Mouse (Mus musculus) hindlimb bud, embryonic 11.5 days (tissue): ENCODE data around the gene Calml4.
"Not testable (repeated sequence)": the region's sequence is repeated elsewhere in the genome, so short reads cannot be mapped to it uniquely, and the experiment has no call there.

Experiments
- DNase-seq: peaks from one replicate; pipeline ENCODE4 v3.0.0-alpha.2; 2012; ENCODE audit warnings: low read depth, low spot score; ENCODE audit errors: extremely low spot score

Gene Calml4

DNA sequence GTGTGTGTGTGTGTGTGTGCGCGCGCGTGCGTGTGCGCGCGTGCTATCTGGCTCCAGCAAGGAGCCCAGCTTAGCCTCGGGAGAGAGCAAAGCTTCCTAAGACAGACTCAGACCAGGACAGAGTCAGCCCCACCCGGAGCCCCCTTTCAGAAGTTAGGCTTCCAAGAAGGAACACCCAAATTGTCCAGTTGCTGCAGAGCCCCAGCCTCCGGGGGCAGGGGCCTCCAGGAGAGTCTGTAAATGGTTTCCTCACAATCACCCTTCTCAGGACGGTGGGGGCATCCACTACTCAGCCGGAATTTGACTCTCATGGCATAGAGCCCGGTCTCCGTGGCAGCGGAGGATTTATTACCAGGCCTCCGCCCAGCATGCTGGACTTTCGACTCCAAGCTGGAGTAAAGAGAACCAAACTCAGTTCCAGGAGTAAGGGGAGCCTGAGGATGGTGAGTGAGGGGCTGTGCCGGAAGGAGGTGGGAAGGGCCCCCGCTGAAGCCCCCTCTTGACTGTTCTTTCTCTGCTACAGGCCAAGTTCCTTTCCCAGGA is at the start of gene Calml4:
TSS of gene Calml4 (plus strand) at position 362 of the 543 bp plus-strand sequence.
- no peak for DNase-seq

DNA sequence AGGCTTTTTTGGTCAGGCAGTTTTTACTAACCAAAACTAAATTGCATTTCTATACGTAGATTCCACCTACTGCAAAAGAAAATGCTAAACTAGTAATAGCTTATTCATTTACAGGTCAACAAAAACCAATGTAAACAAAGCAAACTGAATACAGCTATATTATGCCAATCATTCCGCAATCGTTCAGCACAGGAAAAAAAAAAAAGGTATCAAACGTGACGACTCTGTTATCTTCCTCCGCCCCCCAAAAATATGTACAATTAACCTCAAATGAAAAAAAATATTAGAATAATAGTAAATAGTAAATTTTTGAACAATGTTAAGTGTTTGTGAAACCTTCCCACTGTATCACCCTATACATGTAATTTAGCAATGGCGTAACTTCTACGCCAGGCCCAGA is 47.8 kb upstream of the Calml4 start:
- DNase-seq: no peak

DNA sequence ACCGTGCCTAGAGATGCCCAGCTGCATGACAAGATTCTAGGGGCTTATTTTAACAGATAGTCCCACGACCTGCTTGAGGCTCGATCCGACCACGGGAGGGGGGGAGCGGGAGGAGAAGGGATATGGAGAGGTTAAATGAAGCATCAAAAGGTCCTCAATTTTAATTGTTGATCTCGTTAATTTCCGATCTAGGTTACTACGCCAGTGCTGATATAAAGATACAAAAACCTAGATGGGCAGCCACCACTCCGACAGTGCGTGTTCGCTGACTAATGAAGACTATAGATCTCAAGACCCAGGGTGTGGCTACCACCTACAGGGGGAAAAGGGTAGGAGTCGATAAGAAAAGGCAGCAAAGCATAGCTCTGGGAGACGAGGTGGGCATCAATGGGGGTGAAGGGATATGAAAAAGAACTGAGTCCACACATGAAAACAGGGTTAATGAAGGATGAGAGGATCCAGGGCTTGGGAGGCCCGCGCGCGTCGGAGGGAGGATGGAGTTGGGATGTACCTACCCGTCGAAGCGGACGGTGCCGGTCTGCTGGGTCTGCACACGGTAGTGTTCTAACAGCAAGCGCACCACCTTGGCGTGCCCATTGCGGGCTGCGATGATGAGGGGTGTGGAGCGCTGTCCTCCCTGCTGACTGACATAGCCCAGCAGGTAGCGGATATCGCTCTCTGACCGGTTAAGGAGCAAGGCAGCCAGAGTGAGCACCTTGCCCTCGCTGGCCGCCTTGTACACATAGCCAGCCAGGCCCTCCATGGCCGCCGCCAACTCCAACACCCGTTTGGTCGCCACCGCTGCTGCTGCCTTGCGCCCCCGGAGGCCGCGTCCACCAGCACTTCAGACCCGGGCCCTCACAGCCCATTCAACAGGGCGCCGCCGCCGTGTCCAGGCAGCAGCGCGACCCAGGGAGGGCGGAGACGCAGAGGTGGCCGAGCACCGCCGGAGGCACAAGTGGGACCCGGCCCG is 47.1 kb upstream of the Calml4 start:
- no peak for DNase-seq

DNA sequence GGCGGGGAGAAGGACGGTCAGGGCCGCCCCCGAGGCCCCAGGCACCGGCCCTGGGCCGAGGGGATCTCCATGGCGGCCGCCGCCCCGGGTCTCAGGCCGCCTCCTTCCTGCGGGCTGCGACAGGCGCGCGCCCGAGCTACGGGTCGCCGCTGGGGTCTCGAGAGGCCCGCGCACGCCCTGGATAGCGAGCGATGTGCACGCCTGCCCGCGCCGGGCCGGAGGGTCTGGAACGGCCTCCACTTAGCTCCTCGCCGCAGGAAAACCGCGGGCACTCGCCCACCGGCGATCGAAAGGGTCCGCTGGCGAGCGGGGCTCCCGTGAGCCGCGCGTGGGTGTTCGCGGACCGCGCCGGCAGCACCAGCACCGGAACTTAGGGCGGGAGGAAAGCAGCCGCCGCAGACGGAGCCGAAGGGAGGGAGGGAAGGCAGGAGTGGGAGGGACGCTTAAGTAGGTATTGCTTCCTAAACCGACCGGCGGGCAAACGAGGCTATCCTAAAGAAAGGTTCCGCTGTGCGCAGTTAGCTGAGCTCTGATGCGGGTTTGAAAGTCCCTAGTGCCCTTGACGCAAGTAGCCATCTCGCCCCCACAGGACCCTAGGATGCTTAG is 46.3 kb upstream of the Calml4 start, which contains the start of gene Fem1b:
TSS of gene Fem1b (minus strand) at position 419 of the 606 bp plus-strand sequence.
- DNase-seq: peak; percentile 75

DNA sequence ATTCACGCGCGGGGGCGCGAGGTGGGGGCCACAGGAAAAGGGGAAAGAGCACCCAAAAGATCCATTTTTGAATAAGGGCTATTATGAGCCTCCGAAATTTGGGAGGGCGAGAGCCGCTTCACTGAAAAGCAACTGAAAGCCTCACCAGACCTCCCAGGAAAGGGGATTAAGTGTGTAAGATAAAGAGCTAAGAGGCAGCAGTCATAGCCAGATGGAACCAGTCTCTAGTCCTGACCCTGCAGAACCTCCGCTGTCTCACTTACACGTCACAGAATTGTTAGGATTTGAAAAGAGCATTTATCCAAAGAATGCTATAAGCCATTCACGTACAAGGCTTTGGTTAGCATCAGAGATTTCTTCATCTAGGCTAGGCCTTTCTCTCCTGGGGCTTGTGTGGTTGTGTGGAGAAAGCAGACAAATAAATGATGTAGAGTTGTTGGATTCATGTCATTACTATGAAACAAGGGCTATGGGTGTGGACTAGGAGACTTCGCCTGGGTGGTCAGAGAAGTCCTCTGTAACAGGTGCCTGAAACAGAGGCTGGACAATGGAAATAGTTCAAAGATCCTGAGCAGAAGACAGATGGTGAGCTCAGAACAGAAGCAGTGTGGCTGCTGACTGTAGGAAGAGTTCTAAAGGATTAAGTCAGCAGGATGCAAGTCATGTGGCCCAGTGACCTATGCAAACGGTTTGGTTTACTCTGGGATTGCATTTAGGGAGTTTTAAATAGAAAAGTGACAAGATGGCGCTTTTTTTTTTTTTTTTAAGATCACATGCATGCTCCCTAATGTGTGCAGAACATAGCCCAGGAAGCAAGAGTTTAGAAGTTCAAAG is 45.4 kb upstream of the Calml4 start:
- no peak for DNase-seq

DNA sequence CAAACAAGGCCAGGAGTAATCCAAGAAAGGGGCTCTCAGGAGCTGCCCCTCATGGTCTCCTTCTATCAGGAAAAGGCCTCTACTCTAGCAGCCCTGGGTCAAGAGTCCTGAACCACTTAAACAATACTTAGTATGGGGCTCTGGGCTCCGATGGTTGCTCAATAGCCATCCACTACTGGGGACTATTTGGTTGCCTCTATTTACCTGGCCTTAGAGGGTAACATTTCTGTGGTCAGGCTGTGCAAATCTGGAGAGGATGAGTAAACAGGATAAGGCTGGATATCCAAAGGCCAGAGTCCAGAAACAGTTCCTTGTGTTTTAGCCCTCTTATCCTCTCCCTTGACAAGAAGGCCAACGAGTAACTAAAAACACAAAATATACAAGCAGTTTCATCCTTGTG is 43.1 kb upstream of the Calml4 start:
- no peak for DNase-seq

DNA sequence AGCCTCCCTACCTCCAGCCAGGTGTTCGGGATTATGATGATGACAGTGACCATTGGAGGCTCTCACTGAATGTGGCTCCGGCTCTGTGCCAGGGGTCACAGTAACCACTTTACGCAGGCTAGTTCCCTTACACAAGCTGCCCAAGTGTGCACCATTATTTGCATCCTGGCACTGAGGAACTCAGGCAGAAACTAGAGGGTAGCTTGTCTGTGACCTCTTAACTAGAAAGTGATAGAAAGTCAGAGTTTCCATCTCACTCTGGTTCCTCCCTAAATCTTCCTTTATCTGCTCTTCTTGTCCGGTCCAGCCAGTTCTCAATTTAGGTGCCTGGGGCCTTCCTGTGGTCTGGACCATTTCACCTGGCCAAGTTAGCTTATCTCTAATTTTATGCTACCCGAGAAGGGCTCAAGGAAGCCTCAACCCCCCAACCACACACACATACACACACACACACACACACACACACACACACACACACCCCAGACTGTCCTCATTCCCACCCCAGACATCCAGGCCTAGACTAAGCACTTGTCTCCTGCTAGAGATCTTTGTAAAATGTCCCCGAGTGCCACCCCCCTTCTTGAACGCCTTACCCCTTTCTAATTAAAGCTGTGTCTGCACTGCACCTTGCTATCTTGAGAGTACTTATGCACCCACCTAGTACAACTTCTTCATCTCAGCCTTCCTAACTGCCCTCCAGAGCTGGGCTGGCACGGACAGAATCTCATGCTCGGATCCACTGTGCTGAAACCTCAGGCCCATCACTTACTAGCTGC is 41.4 kb upstream of the Calml4 start:
- no peak for DNase-seq

DNA sequence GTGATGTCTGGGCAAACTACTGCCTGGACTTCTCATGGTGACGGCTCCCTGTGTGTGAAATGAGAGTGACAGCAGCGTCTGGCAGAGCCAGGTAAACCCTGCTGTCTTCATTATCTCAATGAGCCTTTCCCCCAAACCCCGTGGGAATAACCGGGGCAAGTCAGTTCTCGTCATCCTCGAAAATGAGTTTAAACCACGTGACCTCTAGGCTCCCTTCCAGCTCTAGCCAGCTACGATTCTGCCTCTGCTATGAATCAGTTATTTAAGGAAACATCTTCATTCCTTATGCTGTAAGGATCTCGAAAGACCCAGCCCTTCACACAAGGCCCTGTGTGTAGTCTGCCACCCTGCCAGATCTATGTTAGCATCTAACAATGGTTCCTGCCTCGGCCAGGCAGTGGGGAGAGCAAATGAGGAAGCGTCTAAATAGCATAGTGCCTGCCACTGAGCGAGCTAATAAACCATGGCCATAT is 40.7 kb upstream of the Calml4 start:
- DNase-seq: no peak

DNA sequence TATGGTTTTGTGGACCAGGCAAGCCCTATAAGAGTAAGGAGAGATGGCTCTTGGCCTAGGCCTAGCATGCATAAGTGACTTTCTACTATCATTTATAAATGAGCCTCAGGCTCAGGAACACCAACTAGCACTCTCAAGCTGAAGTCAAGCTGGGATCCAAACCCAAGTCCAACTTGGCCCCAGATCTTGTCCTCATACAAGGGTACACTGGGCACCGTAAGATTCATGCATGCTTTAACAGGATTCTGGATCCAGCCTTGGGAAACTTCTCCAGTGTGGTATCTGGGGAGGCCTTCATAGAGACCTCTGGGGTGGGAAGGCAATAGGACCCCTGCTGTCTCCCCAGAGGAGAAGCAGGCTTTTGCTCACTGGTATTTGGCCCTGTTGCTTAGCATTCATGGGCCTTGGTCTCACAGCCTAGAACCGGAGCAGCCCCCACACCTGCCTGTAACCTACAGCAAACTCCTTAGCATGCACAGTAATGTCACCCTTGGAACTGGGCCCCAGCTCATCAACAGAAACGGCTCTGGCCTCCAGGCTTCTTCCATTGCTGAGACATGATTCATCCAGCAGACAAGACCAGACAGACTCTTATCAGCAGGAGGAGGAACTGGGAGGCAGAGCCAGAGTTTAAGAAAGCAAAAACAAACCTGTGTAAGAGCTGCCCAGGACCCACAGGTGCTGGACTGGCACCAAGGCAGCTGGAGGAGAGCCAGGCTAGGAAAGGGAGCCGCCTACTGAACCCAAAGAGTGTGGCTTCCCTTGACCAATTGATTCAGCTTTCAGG is 39.9 kb upstream of the Calml4 start:
- DNase-seq: no peak

DNA sequence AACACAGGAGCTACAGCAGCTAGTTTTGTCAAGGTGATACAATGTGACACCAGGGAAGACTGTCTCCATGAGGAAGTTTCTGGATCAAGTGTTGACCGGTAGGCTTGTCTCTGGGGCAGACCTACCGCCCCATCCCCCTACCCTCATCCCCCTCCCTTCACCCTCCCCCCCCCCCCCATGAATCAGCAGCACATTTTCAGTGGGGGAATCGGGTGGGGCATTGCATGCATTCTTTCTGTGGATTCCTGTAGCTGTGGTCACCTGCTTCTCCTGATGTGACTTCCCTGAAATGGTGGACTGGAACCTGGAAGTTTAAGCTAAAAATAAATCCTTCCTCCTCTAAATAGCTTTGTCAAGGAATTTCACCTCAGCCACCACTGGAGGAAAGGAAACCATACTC is 38.4 kb upstream of the Calml4 start:
- DNase-seq: no peak

DNA sequence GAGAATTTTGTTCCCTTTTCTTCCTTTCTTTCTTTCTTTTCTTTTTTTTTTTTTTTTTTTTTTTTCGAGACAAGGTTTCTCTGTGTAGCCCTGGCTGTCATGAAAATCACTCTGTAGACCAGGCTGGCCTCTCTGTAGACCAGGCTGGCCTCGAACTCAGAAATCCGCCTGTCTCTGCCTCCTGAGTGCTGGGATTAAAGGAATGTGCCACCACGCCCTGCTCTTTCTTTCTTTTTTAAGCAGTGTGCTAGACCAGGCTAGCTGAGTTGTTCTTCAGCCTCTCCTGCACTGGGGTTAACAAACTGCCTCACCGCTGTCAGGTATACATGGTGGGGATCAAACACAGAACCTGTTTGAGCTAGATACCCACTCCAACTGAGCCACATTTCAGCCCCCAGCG is 38.0 kb upstream of the Calml4 start:
- not testable (repeated sequence) for DNase-seq

DNA sequence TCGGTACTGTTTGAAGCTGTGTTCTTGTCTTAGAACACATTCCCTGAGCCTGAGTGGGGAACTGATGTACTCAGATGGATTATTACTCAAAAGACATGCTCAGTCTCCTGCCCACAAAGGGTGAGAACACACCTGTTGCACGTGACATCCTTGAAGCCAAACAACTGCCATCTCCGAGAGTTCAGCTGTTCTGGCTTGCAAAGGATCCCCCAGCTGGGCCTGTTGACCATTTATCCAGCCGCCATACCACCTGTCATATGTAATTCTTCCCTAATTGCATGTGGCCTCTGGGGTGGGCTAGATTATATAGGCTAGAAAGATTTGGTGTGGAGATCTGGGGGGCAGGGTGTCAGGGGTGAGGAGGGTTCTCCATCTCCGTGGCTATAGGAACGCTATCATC is 37.1 kb upstream of the Calml4 start:
- DNase-seq: no peak

DNA sequence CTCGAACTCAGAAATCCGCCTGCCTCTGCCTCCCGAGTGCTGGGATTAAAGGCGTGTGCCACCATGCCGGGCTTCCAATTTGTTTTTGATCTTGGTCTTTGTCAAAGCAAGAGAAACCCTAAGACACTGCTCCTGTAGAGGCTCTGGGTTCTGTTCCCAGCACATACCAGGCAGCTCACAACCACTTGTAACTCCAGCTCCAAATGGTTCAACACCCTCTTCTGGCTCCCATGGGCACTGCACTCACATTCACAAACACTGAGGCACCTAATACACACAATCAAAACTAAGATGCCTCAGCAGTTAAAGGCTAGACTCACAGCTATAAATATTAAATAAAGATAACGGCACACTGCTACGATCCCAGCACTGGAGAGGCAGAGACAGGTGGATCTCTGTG is 36.1 kb upstream of the Calml4 start:
- DNase-seq: no peak

DNA sequence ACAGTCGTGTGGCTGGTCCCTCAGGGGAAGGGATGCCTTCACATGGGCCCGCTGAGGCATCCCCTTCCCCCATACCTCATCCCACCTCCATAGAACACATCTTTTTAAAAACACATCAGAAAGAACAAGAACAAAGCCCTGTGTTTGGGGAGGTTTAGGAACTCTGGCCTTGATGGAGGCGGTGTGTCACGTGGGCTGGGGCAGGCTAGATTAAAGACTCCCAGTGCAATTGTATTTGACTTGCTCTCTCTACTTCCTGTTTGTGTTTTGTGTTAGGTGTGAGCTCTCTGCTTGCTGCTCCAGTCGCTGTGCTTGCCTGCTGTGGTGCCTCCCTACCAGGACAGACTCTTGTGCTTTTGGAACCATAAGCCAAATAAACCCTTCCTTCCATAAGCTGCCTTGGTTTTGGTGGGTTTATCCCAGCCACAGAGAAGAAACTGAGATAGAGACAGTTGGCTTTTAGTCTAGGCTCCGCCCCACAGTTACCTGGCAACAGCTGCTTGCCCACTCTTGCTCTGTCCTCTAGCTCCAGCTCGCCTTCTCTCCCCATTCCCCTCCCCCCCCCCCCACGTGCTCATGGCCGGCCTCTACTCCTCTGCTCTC is 32.0 kb upstream of the Calml4 start:
- DNase-seq: no peak

DNA sequence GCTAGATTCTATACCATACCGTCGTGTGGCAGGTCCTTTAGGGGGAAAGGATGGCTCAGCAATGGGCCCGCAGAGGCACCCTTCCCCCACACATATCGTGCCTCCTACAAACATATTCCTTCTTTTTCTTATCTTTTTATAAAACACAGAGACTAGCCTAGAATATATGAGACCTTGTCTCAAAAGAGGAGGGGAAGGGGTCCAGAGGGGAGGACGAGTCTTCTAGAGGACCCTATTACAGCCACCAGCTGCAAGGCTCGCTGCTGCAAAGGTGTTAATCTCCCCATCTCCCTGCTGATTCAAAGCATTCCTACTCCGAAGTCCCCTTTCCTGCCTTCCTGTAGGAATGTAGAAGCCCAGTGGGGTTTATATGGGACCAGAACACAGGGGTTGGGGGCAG is 31.4 kb upstream of the Calml4 start:
- DNase-seq: no peak

DNA sequence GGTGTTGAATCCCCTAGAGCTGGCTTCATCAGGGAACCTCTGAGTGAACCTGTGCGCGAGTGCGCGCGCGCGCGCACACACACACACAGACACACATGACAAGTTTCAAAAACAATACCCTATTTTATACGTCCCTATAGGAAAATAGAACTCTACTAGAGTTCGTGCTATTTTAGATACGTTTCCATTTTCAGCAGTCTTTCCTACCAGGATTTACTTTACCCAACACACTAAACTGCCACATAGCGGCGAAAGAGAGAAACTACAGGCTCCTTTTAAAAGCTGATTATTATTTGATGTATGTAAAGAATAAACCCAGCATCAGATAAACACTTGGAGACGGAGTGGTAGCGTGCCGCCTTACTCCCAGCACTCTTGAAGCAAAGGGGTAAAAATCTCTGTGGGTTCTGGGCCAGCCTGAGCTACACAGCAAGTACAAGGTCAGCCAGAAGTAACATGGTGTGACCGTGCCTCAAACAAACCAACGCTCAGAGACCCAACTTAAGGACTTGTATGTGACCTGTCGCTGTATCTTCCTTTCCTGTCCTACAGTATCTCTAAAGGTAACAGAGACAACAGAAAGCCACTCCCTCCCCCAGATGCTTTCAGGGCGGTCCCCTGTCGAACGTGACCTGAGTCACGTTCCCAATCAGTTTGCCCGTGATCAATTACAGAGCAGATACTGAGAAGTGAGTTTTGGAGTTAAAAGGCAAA is 29.8 kb upstream of the Calml4 start:
- no peak for DNase-seq

DNA sequence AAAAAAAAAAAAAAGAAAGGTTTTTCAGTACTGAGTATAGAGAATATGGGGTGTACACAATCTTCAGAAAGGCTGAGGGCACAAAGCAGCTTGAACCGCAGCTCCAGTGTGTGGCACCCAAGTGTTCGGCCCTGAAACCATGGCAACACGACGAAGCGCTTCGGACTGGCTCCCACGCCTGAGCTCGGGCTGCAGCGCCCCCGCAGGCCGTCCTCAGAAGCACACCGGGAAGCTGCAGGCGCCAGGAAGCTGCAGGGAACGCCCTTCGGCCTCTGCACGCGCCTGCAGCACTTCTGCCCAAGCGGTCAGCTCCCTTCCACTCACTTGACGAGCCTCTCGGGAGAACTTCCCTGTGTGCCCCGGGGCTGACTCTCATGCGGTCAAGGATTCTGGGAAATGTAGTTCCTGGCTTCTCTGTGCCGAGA is 29.2 kb upstream of the Calml4 start:
- DNase-seq: peak; percentile 81

DNA sequence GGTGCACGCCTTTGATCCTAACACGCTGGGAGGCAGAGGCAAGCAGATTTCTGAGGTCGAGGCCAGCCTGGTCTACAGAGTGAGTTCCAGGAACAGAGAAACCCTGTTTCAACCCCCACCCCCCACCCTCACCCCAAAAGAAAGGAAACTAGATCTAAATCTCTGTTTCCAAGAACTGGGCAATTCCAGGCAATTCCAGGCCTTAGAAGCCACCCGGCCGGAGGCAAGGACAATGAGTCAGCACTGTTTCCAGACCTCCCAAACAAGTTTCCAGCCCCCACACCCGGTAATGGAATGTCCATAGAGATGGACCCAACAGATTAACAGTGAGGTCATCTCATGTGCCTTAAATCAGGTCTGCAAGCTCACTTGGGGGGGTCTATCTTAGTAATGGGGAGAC is 28.0 kb upstream of the Calml4 start:
- DNase-seq: no peak
